Mouse (Mus musculus): ENCODE measurements around the gene Ebf4.

The Ebf4 gene

GRCm38 (mm10) chr2:130386212-130386611, 91.2 kb downstream of the Ebf4 start:
- no peak for DNase-seq

GRCm38 (mm10) chr2:130388796-130389195, 93.8 kb downstream of the Ebf4 start:
- peak; percentile 45 for DNase-seq

GRCm38 (mm10) chr2:130390993-130391625, 96.1 kb downstream of the Ebf4 start:
- peak; percentile 83 for DNase-seq

GRCm38 (mm10) chr2:130392836-130393235, 97.9 kb downstream of the Ebf4 start:
- no peak for DNase-seq

GRCm38 (mm10) chr2:130395696-130396095, 100.7 kb downstream of the Ebf4 start:
- no peak for DNase-seq

GRCm38 (mm10) chr2:130397186-130397985, 102.4 kb downstream of the Ebf4 start, which contains the start of gene Cpxm1:
Gene Cpxm1 (minus strand): TSS chr2:130397574.
- peak; percentile 51 for DNase-seq

GRCm38 (mm10) chr2:130398091-130398490, 103.1 kb downstream of the Ebf4 start:
- peak; percentile 24 for DNase-seq

- DNase-seq, result no peak
Measured at GRCm38 (mm10) chr2:130400046-130400445, 105.1 kb downstream of the Ebf4 start.

GRCm38 (mm10) chr2:130401891-130402290, 106.9 kb downstream of the Ebf4 start:
- DNase-seq, result no peak

- no peak for DNase-seq
Measured at GRCm38 (mm10) chr2:130404939-130405338, 110.0 kb downstream of the Ebf4 start, which contains the start of the genes Gm28372 and 1700020A23Rik. Gene Gm28372 (plus strand): TSS chr2:130405239. Gene 1700020A23Rik (plus strand): TSS chr2:130405259.

GRCm38 (mm10) chr2:130406178-130406577, 111.2 kb downstream of the Ebf4 start, which contains the start of gene Tmem239:
Gene Tmem239 (plus strand): TSS chr2:130406478.
- no peak for DNase-seq

- DNase-seq, result no peak
Measured at GRCm38 (mm10) chr2:130408194-130408593, 113.2 kb downstream of the Ebf4 start.

- DNase-seq, result peak; percentile 81
Measured at GRCm38 (mm10) chr2:130411558-130412495, 116.9 kb downstream of the Ebf4 start.

- DNase-seq, result no peak
Measured at GRCm38 (mm10) chr2:130412775-130413174, 117.8 kb downstream of the Ebf4 start.

GRCm38 (mm10) chr2:130414094-130414856, 119.3 kb downstream of the Ebf4 start:
- DNase-seq, result peak; percentile 47

All from thymus, postnatal 14 days (tissue).